Mouse (Mus musculus) gastrocnemius, adult 8-10 months (tissue): Measurements from ENCODE around the gene Fmnl2. TPM values are rescaled to one million over a fixed set of nuclear protein-coding genes. Genes with fewer than 3 reads are reported as not detected.

ENCODE experiments used
- DNase-seq, 2 experiments: peaks; one replicate each; pipeline ENCODE4 v3.0.0; 2022; ENCODE audit warnings: low spot score in 2 of 2
- total RNA-seq, 4 experiments: library from RNA; stranded (reverse); gene quantifications; 2 replicates each; pipeline ENCODE4 v1.2.4; 2022

Gene Fmnl2
- 1 to 10 TPM; 3.8 to 6.6 (median 5.5) TPM for total RNA-seq

DNA sequence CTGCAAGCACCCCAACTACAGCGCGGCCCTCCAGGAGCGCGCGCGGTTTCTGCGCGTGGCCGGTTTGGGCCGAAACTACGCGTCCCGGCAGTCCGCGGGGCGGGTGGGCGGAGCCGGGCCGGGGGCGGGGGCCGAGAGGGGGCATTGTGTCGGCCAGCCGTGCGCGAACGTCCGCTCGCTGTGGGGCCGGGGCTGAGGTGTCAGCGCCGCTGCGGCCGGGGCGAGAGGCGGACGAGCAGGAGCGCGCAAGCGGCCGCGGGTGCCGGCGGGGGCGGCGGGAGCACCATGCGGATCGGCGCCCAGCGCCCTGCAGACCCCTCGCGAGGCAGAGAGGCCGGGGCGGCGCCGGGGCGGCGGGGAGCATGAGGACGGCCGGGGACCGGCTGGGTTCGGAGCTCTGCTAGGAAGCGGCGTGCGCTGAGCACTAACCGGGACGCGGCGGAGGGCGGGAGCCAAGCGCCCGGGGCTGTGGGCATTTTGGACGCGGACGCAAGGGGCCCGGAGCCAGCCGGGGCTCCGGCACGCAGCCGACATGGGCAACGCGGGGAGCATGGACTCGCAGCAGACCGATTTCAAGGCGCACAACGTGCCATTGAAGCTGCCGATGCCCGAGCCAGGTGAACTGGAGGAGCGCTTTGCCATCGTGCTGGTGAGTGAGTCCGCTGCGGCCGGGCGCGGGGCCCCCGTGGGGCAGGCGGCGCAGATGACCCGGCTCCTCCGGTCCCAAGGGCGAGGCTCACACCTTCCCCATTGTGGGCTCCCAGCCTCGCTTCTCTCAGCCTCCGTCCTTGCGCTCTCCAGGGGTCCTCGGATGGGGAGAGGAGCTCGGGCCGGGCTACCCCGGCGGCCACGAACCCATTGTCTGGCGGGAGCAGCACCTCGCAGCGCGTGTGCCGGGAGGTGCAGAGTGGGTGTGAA lies at the start of gene Fmnl2:
Gene Fmnl2, plus strand, starts transcription at position 250 of the 918 bp plus-strand sequence.
- peak; percentile 66 to 68 for DNase-seq

DNA sequence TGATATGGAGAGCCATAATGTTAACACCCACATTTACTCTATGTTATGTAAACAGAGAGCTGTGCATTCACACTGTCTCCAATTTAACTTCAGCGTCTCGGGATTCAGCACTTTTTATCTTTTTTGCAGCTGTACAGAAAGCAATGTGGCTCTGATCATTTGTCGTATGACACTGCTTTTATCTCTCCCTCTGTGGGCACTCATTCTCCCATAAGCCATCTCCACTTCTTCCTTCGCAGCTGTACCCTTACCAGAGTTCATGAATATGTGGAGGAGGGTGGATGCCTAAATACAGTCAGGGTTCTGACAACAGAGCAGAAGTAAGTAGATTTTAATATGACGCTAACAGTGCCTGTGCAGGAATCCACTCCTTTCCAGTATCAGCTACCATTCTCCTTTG lies 47.7 kb upstream of the Fmnl2 start:
- DNase-seq = no peak

- no peak for DNase-seq
Observed at GRCm38 (mm10) chr2:52811691-52812090, 46.0 kb upstream of the Fmnl2 start.

- no peak for DNase-seq
Observed at GRCm38 (mm10) chr2:52817341-52817740, 40.3 kb upstream of the Fmnl2 start.

DNA sequence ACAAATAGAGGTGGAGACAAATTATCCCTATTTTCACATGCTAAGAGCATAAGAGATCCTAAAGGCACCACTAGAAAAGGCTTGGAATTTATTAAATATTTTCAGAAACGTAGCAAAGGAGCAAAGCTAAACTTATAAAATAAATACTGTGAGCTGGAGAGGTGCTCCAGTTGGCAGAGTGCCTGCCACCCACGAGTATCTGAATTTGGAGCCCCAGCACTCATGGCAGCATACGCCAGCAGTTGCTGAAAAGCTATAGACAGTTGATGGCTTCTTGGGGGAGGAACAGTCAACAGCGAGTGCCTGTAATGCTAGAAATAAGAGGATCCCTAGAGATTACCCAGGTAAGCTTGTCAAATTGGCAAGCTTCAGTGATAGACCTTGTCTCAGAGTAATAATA lies 38.7 kb upstream of the Fmnl2 start:
- DNase-seq = no peak

DNA sequence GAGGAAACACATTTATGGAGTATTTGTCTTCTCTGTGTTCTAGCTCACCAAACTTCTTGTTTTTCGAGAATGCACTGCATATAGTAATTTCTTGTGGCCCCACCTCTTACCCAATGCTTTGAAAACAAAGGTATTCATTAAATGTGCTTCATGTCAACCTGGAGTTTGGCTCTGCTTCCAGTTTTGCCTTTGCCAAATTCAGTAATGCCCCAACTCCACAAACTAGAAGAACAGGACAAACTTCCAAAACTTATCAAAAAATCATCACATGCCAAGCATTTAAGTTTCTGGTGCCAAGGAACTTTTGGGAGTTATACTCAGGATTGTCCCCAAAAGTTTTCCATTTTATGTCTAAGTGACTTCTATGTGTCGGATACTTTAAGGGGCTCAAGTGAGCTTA lies 35.4 kb upstream of the Fmnl2 start:
- DNase-seq = no peak

DNA sequence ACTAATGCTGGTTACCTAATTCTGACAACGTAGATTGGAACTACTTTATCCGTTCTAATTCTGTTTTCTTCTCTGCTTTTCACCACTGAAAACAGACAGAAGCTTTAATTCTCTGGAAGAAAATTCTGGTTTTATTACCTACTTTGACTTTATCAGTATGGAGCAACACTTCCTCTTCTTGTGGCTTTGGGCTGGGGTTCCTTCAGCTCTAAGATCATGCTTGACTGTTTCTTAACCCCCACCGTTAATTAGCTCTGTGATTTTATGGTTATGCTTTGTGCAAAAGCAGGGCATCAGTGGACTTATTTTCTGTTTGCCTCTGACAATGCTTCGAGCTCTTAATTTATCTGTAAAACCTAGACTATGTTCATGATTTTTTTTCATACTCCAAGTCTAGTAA lies 29.6 kb upstream of the Fmnl2 start:
- no peak for DNase-seq

GRCm38 (mm10) chr2:52830513-52830912 lies 27.1 kb upstream of the Fmnl2 start:
- DNase-seq = no peak

DNA sequence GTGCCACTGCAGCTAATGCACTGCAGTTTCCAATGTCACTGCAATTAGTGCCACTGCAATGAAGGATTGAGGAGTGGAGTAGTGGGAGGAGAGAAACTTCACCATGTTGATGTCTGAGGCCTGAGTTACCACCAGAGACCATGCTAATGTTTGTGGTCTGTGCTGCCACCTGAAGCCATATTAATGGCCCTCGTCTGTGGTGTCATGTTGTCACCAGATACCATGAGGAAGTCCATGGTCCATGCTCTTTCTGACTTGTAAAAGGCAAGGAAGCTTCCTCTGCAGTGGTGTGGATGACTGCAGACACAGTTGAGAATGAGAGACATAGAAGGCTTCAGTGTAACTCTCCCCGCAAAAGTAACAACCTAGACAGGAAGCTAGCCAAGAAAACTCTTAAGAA lies 26.1 kb upstream of the Fmnl2 start:
- DNase-seq = no peak

GRCm38 (mm10) chr2:52835726-52836125 lies 21.9 kb upstream of the Fmnl2 start:
- DNase-seq = no peak

- DNase-seq = no peak
Observed at GRCm38 (mm10) chr2:52839074-52839473, 18.6 kb upstream of the Fmnl2 start.

- DNase-seq = no peak
Observed at GRCm38 (mm10) chr2:52839868-52840267, 17.8 kb upstream of the Fmnl2 start.

DNA sequence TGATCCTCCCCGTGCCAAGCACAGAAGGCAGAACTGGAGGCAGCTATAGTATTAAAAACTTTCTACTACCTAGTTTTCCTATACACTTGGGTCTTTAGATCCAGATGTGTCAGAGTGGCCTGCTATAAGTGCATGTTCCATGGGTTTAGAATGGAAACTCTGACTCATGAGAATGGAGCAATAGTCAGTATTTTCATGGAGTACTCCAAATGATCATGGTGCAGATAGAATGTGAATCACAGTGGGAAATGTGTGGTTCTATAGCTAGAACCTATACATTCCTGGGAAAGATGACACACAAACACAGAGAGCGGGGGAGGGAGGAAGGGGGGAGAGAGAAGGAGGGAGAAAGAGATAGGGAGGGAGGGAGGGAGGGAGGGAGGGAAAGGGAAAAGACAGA lies 13.8 kb upstream of the Fmnl2 start:
- DNase-seq = no peak

DNA sequence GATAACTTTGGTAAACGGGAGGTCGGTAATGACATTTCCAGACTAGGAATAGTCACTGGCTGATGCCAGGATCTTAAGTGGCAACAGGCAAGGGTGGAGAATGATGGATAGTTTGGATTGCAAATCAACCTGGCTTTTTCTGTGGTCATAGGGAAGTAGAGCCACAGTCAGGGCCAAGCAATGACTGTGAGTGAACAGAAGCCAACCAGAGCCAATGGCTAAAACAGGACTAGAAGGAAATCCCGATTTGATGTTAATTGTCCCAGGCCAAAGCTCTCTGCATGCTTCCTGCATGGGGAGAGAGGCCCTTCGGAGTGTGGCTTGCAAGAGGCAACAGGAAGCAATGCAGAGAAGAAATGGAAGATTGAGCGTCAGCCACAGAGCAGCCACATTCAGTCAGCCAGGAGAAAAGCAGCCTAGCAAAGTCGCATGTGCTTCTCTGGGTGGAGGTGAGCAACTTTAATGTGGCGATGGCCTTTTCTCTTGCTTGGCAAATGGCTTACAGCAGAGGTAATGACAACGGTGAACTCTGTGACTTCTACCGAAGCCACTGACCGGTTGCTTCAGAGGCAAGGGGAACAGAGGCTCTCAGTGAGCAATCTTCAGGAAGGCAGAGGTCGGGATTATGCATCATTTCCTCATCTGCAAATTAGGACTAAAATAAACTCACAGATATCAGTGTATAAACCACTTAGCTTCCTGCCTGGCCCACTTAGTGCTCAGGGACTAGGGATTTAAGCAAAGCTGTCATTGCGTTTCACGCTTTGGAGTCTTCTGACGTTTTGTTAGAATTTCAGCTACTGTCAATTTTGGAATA lies 12.5 kb upstream of the Fmnl2 start:
- DNase-seq = no peak

GRCm38 (mm10) chr2:52846506-52846905 lies 11.2 kb upstream of the Fmnl2 start:
- no peak for DNase-seq

- no peak for DNase-seq
Observed at GRCm38 (mm10) chr2:52849092-52849491, 8.6 kb upstream of the Fmnl2 start.

GRCm38 (mm10) chr2:52858529-52859465 lies 1.1 kb downstream of the Fmnl2 start:
- DNase-seq = peak in 1 of 2 experiments; percentile 40

GRCm38 (mm10) chr2:52859466-52859840 lies 1.8 kb downstream of the Fmnl2 start:
- DNase-seq = no peak

DNA sequence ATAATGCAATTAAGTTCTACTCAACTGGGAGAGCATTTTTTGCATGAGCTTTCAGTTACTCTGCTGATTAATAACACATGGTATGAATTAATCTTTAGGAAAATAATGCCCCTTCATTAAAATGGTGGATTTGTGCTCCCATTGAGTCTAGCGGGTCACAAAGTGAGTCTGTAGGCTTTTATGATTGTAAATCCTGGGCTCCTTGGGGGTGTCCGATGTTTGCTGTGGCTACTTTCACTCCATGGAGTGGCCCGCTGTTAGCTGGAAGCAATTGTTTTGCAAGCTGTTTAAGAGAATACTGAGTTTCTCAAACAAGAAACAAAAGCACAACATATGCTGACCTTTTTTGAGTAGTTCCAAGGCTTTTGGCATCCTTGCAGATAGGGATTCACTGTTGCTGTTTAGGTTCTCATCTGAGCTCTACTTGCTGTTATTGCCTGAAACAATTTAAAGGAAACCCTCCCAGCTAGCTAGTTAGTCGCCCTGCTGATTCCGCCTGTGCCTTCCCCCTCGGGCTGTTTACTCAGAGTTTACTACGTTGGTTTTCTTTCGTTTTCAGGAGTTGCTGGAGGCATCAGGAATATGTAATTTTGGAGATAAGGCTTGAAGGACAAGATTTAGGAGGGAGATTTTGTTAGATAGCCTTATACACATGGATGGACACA lies 2.6 kb downstream of the Fmnl2 start:
- DNase-seq = no peak

GRCm38 (mm10) chr2:52862046-52862759 lies 4.5 kb downstream of the Fmnl2 start:
- no peak for DNase-seq
